ENCODE assay signal across 10 mouse cellular contexts in genomic region chr13:9826227-9826626, GRCm38 (mm10).
DNase-seq lines count a peak whose midpoint lies in the region; ATAC-seq and TF ChIP-seq lines count a peak whose summit lies in the region.
"Had no signal": no experiment of that assay in that cellular context is flagged by ENCODE, and none has a peak within 500 bp of the region (broad histone marks: within the 10 kb centered on the region; RNA-seq: fewer than 3 reads in every experiment).

No protein-coding gene starts in this region.

- in situ Hi-C loops in CH12.LX (cut with MboI; ENCODE audit: low pct_ligation_motif_present, low pct_unique_long_range_greater_than_20kb, low sequenced_read_pairs) = no loop called here

- WGBS in intestine, postnatal 0 days = 79% methylated on average over 5 of the region's 5 CpGs
- 79% methylated on average over 5 of the region's 5 CpGs for WGBS in intestine, embryonic 15.5 days
- WGBS in forebrain, embryonic 10.5 days = 78% methylated on average over 5 of the region's 5 CpGs

- H3K27ac ChIP-seq in intestine, postnatal 0 days (ENCODE audit: low read depth, low read length) = no peak overlapping the region
- H3K27ac ChIP-seq in intestine, embryonic 15.5 days = no peak overlapping the region
- no peak overlapping the region for H3K27ac ChIP-seq in CH12.LX (ENCODE audit: insufficient read depth, low read depth)
- no peak overlapping the region for H3K27ac ChIP-seq in forebrain, embryonic 10.5 days
- H3K27ac ChIP-seq: limb, embryonic 15.5 days had no signal

- H3K4me1 ChIP-seq in intestine, postnatal 0 days (replicated peaks; ENCODE audit: control insufficient read depth, insufficient read depth, low read length) = no peaks in the 10 kb centered on the region
- H3K4me1 ChIP-seq in intestine, embryonic 15.5 days (replicated peaks) = no peaks in the 10 kb centered on the region
- peaks cover 2 to 12% of the 10 kb centered on the region in 2 experiments for H3K4me1 ChIP-seq in CH12.LX (ENCODE audit: control insufficient read depth in 1 of 2, insufficient read depth in 2 of 2)
- H3K4me1 ChIP-seq in forebrain, embryonic 10.5 days = no peaks in the 10 kb centered on the region
- H3K4me1 ChIP-seq: limb, embryonic 15.5 days had no signal

- no peak overlapping the region for H3K4me3 ChIP-seq in intestine, postnatal 0 days (ENCODE audit: low read depth, low read length)
- H3K4me3 ChIP-seq in intestine, embryonic 15.5 days (replicated peaks) = no peak overlapping the region
- no peak overlapping the region for H3K4me3 ChIP-seq in CH12.LX (replicated peaks in 1 of 3; ENCODE audit: low read depth in 2 of 3, low read length in 2 of 3, poor library complexity in 1 of 3)
- H3K4me3 ChIP-seq in forebrain, embryonic 10.5 days = no peak overlapping the region
- H3K4me3 ChIP-seq: erythroblast, embryonic 14.5 days; limb, embryonic 15.5 days had no signal

- ATAC-seq in intestine, postnatal 0 days = no peak
- ATAC-seq in intestine, embryonic 15.5 days = no peak
- ATAC-seq in activated CD4-positive, CD25-positive, alpha-beta regulatory T cell, adult 4 months = peak; percentile 43

- peak; percentile 62 for TF ChIP-seq CTCF in intestine, postnatal 0 days (IDR thresholded peaks at IDR 0.05; ENCODE audit: low read depth)
- peak; percentile 92 to 95 for TF ChIP-seq CTCF in CH12.LX (conservative IDR thresholded peaks at IDR 0.05 in 1 of 2, IDR thresholded peaks at IDR 0.05 in 1 of 2; ENCODE audit: low read depth in 2 of 2, low read length in 2 of 2)

- no peaks in the 10 kb centered on the region for H3K27me3 ChIP-seq in intestine, postnatal 0 days (replicated peaks; ENCODE audit: control insufficient read depth, insufficient read depth, low read length)
- no peaks in the 10 kb centered on the region for H3K27me3 ChIP-seq in intestine, embryonic 15.5 days (replicated peaks)
- H3K27me3 ChIP-seq in CH12.LX (replicated peaks) = no peaks in the 10 kb centered on the region
- no peaks in the 10 kb centered on the region for H3K27me3 ChIP-seq in forebrain, embryonic 10.5 days (ENCODE audit: poor library complexity, severe bottlenecking)
- H3K27me3 ChIP-seq: limb, embryonic 15.5 days had no signal

- H3K4me2 ChIP-seq in intestine, postnatal 0 days (replicated peaks; ENCODE audit: low read depth) = no peak overlapping the region
- no peak overlapping the region for H3K4me2 ChIP-seq in intestine, embryonic 15.5 days (replicated peaks)
- H3K4me2 ChIP-seq in CH12.LX (ENCODE audit: insufficient read depth, low read depth, poor library complexity, severe bottlenecking) = no peak overlapping the region
- H3K4me2 ChIP-seq: limb, embryonic 15.5 days had no signal

- DNase-seq in CH12.LX (ENCODE audit: extremely low read depth) = peak; percentile 61
- peak; percentile 16 for DNase-seq in kidney, postnatal 14 days
- peak; percentile 25 to 61 for DNase-seq in spleen, postnatal 10 days (ENCODE audit: low spot score in 2 of 2)
- DNase-seq in Muller cell, postnatal 12 days (ENCODE audit: inconsistent ontology term) = no peak
- DNase-seq in forebrain, embryonic 10.5 days (ENCODE audit: extremely low spot score, low spot score) = no peak

- no peak for TF ChIP-seq POLR2A in CH12.LX (IDR thresholded peaks at IDR 0.05; ENCODE audit: low read depth, low read length)

- no peaks in the 10 kb centered on the region for H3K79me2 ChIP-seq in CH12.LX (replicated peaks; ENCODE audit: control insufficient read depth, extremely low read depth, insufficient read depth, poor library complexity, severe bottlenecking)

- TF ChIP-seq EP300 in CH12.LX (IDR thresholded peaks at IDR 0.05; ENCODE audit: low read length) = no peak

- no peaks in the 10 kb centered on the region for H3K36me3 ChIP-seq in intestine, postnatal 0 days (ENCODE audit: control insufficient read depth, insufficient read depth)
- H3K36me3 ChIP-seq in intestine, embryonic 15.5 days = no peaks in the 10 kb centered on the region
- no peaks in the 10 kb centered on the region for H3K36me3 ChIP-seq in CH12.LX (replicated peaks in 1 of 2; ENCODE audit: control insufficient read depth in 1 of 2, insufficient read depth in 1 of 2, low read length in 1 of 2)
- no peaks in the 10 kb centered on the region for H3K36me3 ChIP-seq in forebrain, embryonic 10.5 days (replicated peaks)
- H3K36me3 ChIP-seq: limb, embryonic 15.5 days had no signal

- TF ChIP-seq RAD21 in CH12.LX (IDR thresholded peaks at IDR 0.05; ENCODE audit: low read depth, low read length) = peak; percentile 61

- H3K9ac ChIP-seq in intestine, postnatal 0 days (ENCODE audit: low read depth, low read length) = no peak overlapping the region
- no peak overlapping the region for H3K9ac ChIP-seq in intestine, embryonic 15.5 days
- no peak overlapping the region for H3K9ac ChIP-seq in CH12.LX (ENCODE audit: insufficient read depth, low read depth)
- H3K9ac ChIP-seq: limb, embryonic 15.5 days had no signal

- dilution Hi-C loops in CH12.LX (cut with MboI; ENCODE audit: extremely low pct_ligation_motif_present, extremely low pct_unique_long_range_greater_than_20kb, low sequenced_read_pairs) = no loop called here

- no peaks in the 10 kb centered on the region for H3K9me3 ChIP-seq in intestine, postnatal 0 days (ENCODE audit: control insufficient read depth)
- no peaks in the 10 kb centered on the region for H3K9me3 ChIP-seq in intestine, embryonic 15.5 days
- H3K9me3 ChIP-seq in CH12.LX (replicated peaks; ENCODE audit: low read length) = no peaks in the 10 kb centered on the region
- H3K9me3 ChIP-seq in forebrain, embryonic 10.5 days = no peaks in the 10 kb centered on the region
- H3K9me3 ChIP-seq: limb, embryonic 15.5 days had no signal

TF ChIP-seq in CH12.LX, 34 proteins besides CTCF, POLR2A, EP300 and RAD21:
- TF ChIP-seq SMC3 (IDR thresholded peaks at IDR 0.05; ENCODE audit: low read depth, low read length) (peak; percentile 75), USF1 (IDR thresholded peaks at IDR 0.05; ENCODE audit: low read depth, low read length) (no peak), SIN3A (IDR thresholded peaks at IDR 0.05; ENCODE audit: low read length) (no peak), ZKSCAN1 (IDR thresholded peaks at IDR 0.05; ENCODE audit: borderline replicate concordance, low read depth, low read length) (no peak), CHD2 (IDR thresholded peaks at IDR 0.05; ENCODE audit: low read length) (no peak), HCFC1 (IDR thresholded peaks at IDR 0.05; ENCODE audit: low read depth, low read length) (no peak), MXI1 (IDR thresholded peaks at IDR 0.05; ENCODE audit: low read depth, low read length) (no peak), GABPA (IDR thresholded peaks at IDR 0.05; ENCODE audit: insufficient replicate concordance, low read depth, low read length) (no peak), MYC (IDR thresholded peaks at IDR 0.05; ENCODE audit: low read depth, low read length) (0 out of 2 replicates have a peak, but pooled peaks have one; percentile 34), MAX (IDR thresholded peaks at IDR 0.05; ENCODE audit: low read length) (no peak), MAZ (IDR thresholded peaks at IDR 0.05; ENCODE audit: low read depth, low read length) (no peak), UBTF (IDR thresholded peaks at IDR 0.05; ENCODE audit: low read depth, low read length) (no peak), MAFK (IDR thresholded peaks at IDR 0.05; ENCODE audit: insufficient replicate concordance, low read length) (no peak), BHLHE40 (IDR thresholded peaks at IDR 0.05; ENCODE audit: low read depth, low read length) (no peak)

Comparison
In these comparisons a context has a peak if more than half of its experiments do, and no peak if none do; other contexts are left out.
1. DNase-seq: peak in CH12.LX (single experiment), kidney, postnatal 14 days (single experiment) and spleen, postnatal 10 days (2 of 2); none in Muller cell, postnatal 12 days (single experiment) and forebrain, embryonic 10.5 days (single experiment).